8 mouse cellular contexts compared by ENCODE assay signal in the genomic region with DNA sequence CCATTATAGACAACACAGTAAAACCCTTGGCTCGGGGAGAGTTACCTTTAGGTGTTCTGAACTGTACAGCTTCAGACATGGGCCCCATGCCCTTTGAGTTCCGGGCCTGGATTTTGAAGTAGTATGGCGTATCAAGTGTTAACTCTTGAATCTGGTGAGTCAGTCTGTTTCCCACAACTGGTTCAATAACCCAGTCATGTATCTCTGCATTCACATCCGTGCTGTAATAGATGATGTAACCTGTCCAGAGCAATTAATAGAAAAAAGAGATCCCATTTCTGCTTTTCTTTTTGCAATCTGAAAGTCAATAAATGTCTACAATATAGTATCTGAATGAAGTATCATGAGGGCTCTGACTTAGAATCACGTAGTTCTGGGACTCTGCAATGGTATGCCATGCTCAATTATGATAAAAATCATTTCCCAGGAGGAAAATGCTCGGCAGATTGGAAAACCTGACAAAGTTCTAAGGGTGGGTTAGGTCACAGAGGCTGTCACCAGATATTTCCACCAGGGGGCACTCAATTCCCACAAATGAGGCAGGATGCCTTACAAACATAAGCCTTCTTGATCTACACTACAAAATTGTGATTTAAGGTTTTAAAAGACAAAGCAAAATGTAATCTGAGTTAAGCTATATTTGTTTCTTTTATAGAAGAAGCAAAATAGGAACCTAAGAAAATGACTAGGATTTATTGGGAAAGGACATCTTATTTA.
DNase-seq lines count a peak whose midpoint lies in the region; ATAC-seq lines count a peak whose summit lies in the region.

No protein-coding gene starts in this region.

- H3K27me3 ChIP-seq in heart, embryonic 12.5 days (replicated peaks): no peaks in the 10 kb centered on the region
- H3K27me3 ChIP-seq in hindbrain, embryonic 16.5 days (replicated peaks; ENCODE audit: control insufficient read depth, insufficient read depth, low read length): no peaks in the 10 kb centered on the region
- no peaks in the 10 kb centered on the region for H3K27me3 ChIP-seq in liver, embryonic 13.5 days

- H3K4me1 ChIP-seq in heart, embryonic 12.5 days (replicated peaks): peaks cover 4% of the 10 kb centered on the region; the same call in 1 of the 2 replicates
- H3K4me1 ChIP-seq in hindbrain, embryonic 16.5 days (ENCODE audit: control insufficient read depth, insufficient read depth, low read depth, low read length): no peaks in the 10 kb centered on the region
- no peaks in the 10 kb centered on the region for H3K4me1 ChIP-seq in liver, embryonic 13.5 days (replicated peaks)

- H3K4me3 ChIP-seq in heart, embryonic 12.5 days: no peak overlapping the region
- no peak overlapping the region for H3K4me3 ChIP-seq in hindbrain, embryonic 16.5 days (ENCODE audit: low read length)
- no peak overlapping the region for H3K4me3 ChIP-seq in liver, embryonic 13.5 days (replicated peaks)

- no peak overlapping the region for H3K9ac ChIP-seq in heart, embryonic 12.5 days
- no peak overlapping the region for H3K9ac ChIP-seq in hindbrain, embryonic 16.5 days (ENCODE audit: low read depth, low read length)
- H3K9ac ChIP-seq in liver, embryonic 13.5 days: no peak overlapping the region

- H3K9me3 ChIP-seq in heart, embryonic 12.5 days (replicated peaks): no peaks in the 10 kb centered on the region
- no peaks in the 10 kb centered on the region for H3K9me3 ChIP-seq in hindbrain, embryonic 16.5 days (ENCODE audit: control insufficient read depth, low read length)
- H3K9me3 ChIP-seq in liver, embryonic 13.5 days (replicated peaks): no peaks in the 10 kb centered on the region

- no peak for ATAC-seq in heart, embryonic 12.5 days (ENCODE audit: insufficient number of reproducible peaks, low FRiP score)
- ATAC-seq in hindbrain, embryonic 16.5 days: 0 out of 2 replicates have a peak, but pooled peaks have one; percentile 58
- no peak for ATAC-seq in liver, embryonic 13.5 days (ENCODE audit: low read depth)

- peak; percentile 31 to 74 for DNase-seq in heart, adult 18-20 months
- DNase-seq in 3T3-L1 (ENCODE audit: low read depth, low spot score): peak; percentile 78
- DNase-seq in adrenal gland, adult 2 months: peak; percentile 45
- peak; percentile 82 for DNase-seq in embryo, embryonic 10.5 days (ENCODE audit: low spot score)
- peak; percentile 11 for DNase-seq in liver, embryonic 13.5 days
- DNase-seq in spleen, postnatal 10 days (ENCODE audit: low spot score in 2 of 2): peak; percentile 15 to 61

- no peak overlapping the region for H3K27ac ChIP-seq in heart, embryonic 12.5 days (ENCODE audit: poor library complexity, severe bottlenecking)
- H3K27ac ChIP-seq in hindbrain, embryonic 16.5 days (ENCODE audit: low read depth, low read length): no peak overlapping the region
- H3K27ac ChIP-seq in liver, embryonic 13.5 days: no peak overlapping the region

- peaks cover 33% of the 10 kb centered on the region for H3K36me3 ChIP-seq in heart, embryonic 12.5 days
- H3K36me3 ChIP-seq in hindbrain, embryonic 16.5 days (ENCODE audit: control insufficient read depth, insufficient read depth, low read length): peaks cover 15% of the 10 kb centered on the region; the same call in 1 of the 2 replicates
- H3K36me3 ChIP-seq in liver, embryonic 13.5 days: no peaks in the 10 kb centered on the region

- WGBS in heart, embryonic 12.5 days: 60% methylated on average over 6 of the region's 6 CpGs
- 67% methylated on average over 6 of the region's 6 CpGs for WGBS in hindbrain, embryonic 16.5 days
- 38% methylated on average over 6 of the region's 6 CpGs for WGBS in liver, embryonic 13.5 days (ENCODE audit: insufficient replicate concordance)

- no peak overlapping the region for H3K4me2 ChIP-seq in heart, embryonic 12.5 days
- H3K4me2 ChIP-seq in hindbrain, embryonic 16.5 days (ENCODE audit: low read length): no peak overlapping the region
- no peak overlapping the region for H3K4me2 ChIP-seq in liver, embryonic 13.5 days

Comparison
In these comparisons a context has a peak if more than half of its experiments do, and no peak if none do; other contexts are left out.
1. DNase-seq: peak in every context shown above with its lines; median percentile 82 in embryo, embryonic 10.5 days; 78 in 3T3-L1; 52 in heart, adult 18-20 months; 45 in adrenal gland, adult 2 months; 38 in spleen, postnatal 10 days; 11 in liver, embryonic 13.5 days.